Mouse (Mus musculus) ES-Bruce4 (cell line): ENCODE results near the gene Elac2.

Source experiments
- CTCF ChIP-seq: IDR thresholded peaks from one replicate; pipeline ENCODE4 v1.8.1; 2011; ENCODE audit warnings: low read depth, low read length
- EP300 ChIP-seq: IDR thresholded peaks from 2 replicates; pipeline ENCODE4 v1.6.1; 2011; ENCODE audit warnings: low read depth, low read length; ENCODE audit not compliant: insufficient read depth
- POLR2A ChIP-seq: IDR thresholded peaks from one replicate; pipeline ENCODE4 v1.8.1; 2011; ENCODE audit warnings: low read length; ENCODE audit not compliant: insufficient read depth

DNA sequence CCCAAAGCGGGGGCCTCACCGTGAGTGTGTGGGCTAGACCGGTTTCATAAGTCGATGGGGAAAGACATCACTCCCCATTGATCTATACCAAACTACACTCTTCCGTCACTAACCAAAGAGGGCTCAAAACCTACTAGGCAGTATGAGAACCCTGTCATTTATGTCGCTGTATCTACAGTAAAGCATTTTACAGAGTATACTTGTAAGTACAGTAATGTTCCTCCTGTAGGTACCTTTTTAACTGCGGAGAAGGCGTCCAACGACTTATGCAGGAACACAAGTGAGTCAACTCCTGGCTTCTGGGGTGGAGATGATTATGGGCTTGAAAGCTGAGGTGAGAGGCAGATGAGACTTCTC is 629 bp downstream of the Elac2 start:
- no peak for TF ChIP-seq POLR2A
- TF ChIP-seq CTCF = no peak
- no peak for TF ChIP-seq EP300
